Mouse (Mus musculus) bone marrow, adult 2 months (tissue): Measurements from ENCODE around the gene Rps28.

ENCODE experiments used
- CTCF ChIP-seq: fragments of 200-500 bp; IDR thresholded peaks from 2 replicates; pipeline ENCODE4 v1.5.1; 2011; ENCODE audit warnings: low read length, control low read depth; ENCODE audit not compliant: control insufficient read depth, insufficient read depth
- POLR2A ChIP-seq: fragments of 200-500 bp; IDR thresholded peaks from 2 replicates; pipeline ENCODE4 v1.6.1; 2011; ENCODE audit warnings: low read depth, mild to moderate bottlenecking, control low read depth, low read length, borderline replicate concordance; ENCODE audit not compliant: control insufficient read depth

DNA sequence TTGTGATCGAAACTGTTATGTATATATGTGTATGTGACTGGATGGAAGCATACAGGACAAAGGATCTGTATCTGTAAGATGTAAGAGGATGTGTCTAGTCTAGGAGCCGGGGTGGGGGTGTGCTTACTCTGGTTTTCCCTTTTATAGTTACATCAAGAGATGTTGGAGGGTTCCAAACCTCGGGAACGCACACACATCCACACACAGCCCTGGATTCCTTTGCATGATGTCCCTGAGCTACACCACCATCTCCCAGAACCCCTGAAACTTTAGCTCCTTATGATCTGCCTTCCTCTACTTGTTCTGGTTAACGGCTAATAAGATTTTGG, 44.4 kb downstream of the Rps28 start:
- TF ChIP-seq CTCF (no peak), POLR2A (no peak)
